Mouse (Mus musculus) lung, postnatal 0 days (tissue): ENCODE measurements around the gene 1110008P14Rik. TPM values are rescaled to one million over a fixed set of nuclear protein-coding genes. Genes with fewer than 3 reads are reported as not detected.

Experiments
- ATAC-seq: fragments of 200-750 bp; cut with Nextera tagmentation; 2 replicates; pipeline ENCODE4 v1.8.0; 2017; ENCODE audit warnings: moderate library complexity
- DNase-seq: peaks from one replicate; pipeline ENCODE4 v3.0.0-alpha.2; 2016; ENCODE audit warnings: low spot score
- H3K27ac ChIP-seq: fragments of 300-500 bp; sonication (generic); 2 replicates; pipeline ENCODE4 v1.5.1; 2014; ENCODE audit warnings: antibody characterized with exemption, mild to moderate bottlenecking, low read length, mixed read lengths
- H3K27me3 ChIP-seq: fragments of 300-500 bp; sonication (generic); replicated peaks from 2 replicates; pipeline ENCODE4 v1.6.1; 2014; ENCODE audit warnings: low read length, mixed read lengths; ENCODE audit not compliant: insufficient read depth
- H3K36me3 ChIP-seq: fragments of 300-500 bp; sonication (generic); 2 replicates; pipeline ENCODE4 v1.6.1; 2014; ENCODE audit warnings: low read length, mixed read lengths; ENCODE audit not compliant: insufficient read depth
- H3K4me1 ChIP-seq: fragments of 300-500 bp; sonication (generic); 2 replicates; pipeline ENCODE4 v1.6.1; 2014; ENCODE audit warnings: antibody characterized with exemption, low read depth, low read length, mixed read lengths; ENCODE audit not compliant: insufficient read depth
- H3K4me2 ChIP-seq: fragments of 300-500 bp; sonication (generic); replicated peaks from 2 replicates; pipeline ENCODE4 v1.6.1; 2014; ENCODE audit warnings: low read depth, mild to moderate bottlenecking, low read length, moderate library complexity, mixed read lengths
- H3K4me3 ChIP-seq: fragments of 300-500 bp; sonication (generic); 2 replicates; pipeline ENCODE4 v1.5.1; 2014; ENCODE audit warnings: low read depth, low read length
- H3K9ac ChIP-seq: fragments of 300-500 bp; sonication (generic); replicated peaks from 2 replicates; pipeline ENCODE4 v1.6.1; 2014; ENCODE audit warnings: low read depth, mild to moderate bottlenecking
- H3K9me3 ChIP-seq: fragments of 300-500 bp; sonication (generic); 2 replicates; pipeline ENCODE4 v1.6.1; 2016; ENCODE audit warnings: low read length, mixed read lengths
- CTCF ChIP-seq: IDR thresholded peaks from 2 replicates; pipeline ENCODE4 v1.5.1; 2016; ENCODE audit warnings: antibody characterized with exemption, mild to moderate bottlenecking
- EP300 ChIP-seq: IDR thresholded peaks from 2 replicates; pipeline ENCODE4 v1.6.1; 2016; ENCODE audit warnings: antibody characterized with exemption, mild to moderate bottlenecking, control low read depth
- WGBS: fragments of 180-500 bp; shearing (Covaris S2); extraction: QIAGEN DNeasy Blood & Tissue Kit; methylation state at CpG from one replicate; pipeline ENCODE4 v1.1.7; 2014; 5-methylcytosine and 5-hydroxymethylcytosine counted together
- polyA plus RNA-seq: library from polyadenylated mRNA; unstranded; fragments of >200 nt; fragmentation: Nextera tagmentation; extraction: Ambion mirVana; gene quantifications from 2 replicates; pipeline ENCODE4 v1.2.1, GENCODE M21; 2015

The 1110008P14Rik gene
- polyA plus RNA-seq, 1 experiment from 2014 or later, result 78.1 TPM

DNA sequence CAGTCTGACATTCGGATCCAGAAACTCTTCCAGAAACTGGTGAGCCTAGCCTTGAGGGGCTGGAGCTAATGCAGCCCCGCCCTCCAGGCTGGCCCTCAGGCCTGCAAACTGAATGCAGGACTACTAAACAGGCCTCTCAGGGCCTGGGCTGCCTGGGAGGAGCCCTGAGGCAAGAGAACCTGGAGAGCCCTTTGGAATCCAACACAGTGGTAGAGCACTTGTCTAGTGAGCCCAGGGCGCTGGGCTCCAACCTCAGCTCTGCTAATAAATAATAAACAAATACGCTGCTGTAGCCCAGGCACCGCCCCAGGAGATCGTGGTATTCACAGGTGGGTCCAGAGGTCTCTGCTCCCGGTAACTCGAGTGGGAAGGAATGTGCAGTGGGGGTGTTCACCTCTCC lies 9.1 kb upstream of the 1110008P14Rik start:
- no peak overlapping the region for H3K9ac ChIP-seq
- no peak overlapping the region for H3K4me3 ChIP-seq
- no peaks in the 10 kb centered on the region for H3K9me3 ChIP-seq
- WGBS, result 54% methylated on average over 8 of the region's 8 CpGs
- TF ChIP-seq EP300 (no peak), CTCF (no peak)
- H3K36me3 ChIP-seq, result no peaks in the 10 kb centered on the region
- DNase-seq (peak; percentile 53), ATAC-seq (peak; percentile 8; the same call in 1 of the 2 replicates)
- H3K4me1 ChIP-seq, result peaks cover 4% of the 10 kb centered on the region; the same call in 1 of the 2 replicates
- H3K4me2 ChIP-seq, result no peak overlapping the region
- H3K27me3 ChIP-seq, result no peaks in the 10 kb centered on the region
- H3K27ac ChIP-seq, result peak overlapping the region; percentile 27

DNA sequence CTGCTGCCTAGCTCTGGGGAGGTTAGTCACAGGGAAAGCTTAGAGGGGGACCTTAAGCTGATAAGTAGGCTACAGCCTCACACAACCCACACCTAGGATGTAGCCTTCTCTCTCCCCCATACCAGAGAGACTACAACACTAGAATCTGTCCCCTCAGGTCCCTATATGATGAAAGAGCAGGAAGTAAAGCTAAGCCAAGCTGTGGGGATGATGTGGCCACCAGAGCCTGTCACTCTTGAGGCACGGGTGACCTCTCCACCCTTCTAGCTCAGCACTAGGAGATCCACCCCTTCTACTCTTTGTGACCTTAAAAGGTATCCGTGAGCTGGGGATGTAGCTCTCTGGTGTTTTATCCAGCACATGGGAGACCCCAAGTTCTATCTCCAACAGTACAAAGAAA lies 7.4 kb upstream of the 1110008P14Rik start:
- ATAC-seq (no peak), DNase-seq (no peak)
- Histone ChIP-seq H3K4me1 (peaks cover 4% of the 10 kb centered on the region; the same call in 1 of the 2 replicates), H3K36me3 (no peaks in the 10 kb centered on the region), H3K27ac (peak overlapping the region; percentile 1; the same call in 1 of the 2 replicates), H3K9ac (no peak overlapping the region), H3K9me3 (no peaks in the 10 kb centered on the region), H3K4me2 (no peak overlapping the region), H3K4me3 (no peak overlapping the region), H3K27me3 (no peaks in the 10 kb centered on the region)
- TF ChIP-seq CTCF, result no peak
- no peak for TF ChIP-seq EP300
- WGBS, result 56% methylated on average over 2 of the region's 2 CpGs

DNA sequence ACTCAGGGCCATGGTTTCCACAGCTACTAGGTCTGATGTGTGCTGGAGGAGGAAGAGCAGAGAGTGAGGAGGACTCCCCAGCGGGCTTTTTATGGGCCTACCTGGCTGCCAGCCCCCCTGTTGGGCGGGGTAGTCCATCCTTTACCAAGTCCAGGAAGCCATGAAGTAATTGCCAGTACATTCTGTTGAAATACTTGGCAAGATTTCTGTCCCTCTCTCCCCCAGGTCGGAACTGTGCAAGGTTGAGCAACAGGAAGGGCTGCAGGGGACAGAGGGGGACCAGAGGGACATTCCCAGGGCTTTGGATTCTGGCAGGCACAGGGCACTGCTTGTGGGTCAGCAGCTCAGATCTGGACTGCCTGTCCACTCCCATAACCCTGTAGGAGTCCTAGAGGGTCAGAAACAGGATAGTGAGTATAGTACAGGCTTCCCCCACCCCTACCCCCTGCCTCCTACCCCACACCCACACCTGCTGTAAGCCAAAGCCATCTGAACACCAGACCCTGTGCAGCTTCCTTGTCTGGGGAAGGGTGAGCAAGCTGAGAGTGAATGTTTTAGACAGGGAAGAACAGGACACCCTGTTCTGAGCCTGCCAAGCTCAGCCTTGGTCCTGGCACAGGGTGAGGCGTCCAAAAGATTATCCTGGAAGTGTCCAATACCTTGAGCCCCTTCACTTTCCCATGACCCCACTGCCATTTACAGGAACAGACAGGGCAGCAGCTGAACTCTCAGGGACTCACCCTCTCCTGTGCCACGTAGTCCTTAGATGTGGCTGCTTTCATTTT lies 6.2 kb upstream of the 1110008P14Rik start, which contains the start of gene Lcn2:
Gene Lcn2, minus strand, starts transcription at position 547 of the 785 bp plus-strand sequence.
- no peak within 1 kb of the TSS for H3K9ac ChIP-seq
- WGBS, result 32% methylated on average over 5 of the region's 5 CpGs
- no peaks in the 10 kb centered on the region for H3K27me3 ChIP-seq
- peaks cover 4% of the 10 kb centered on the region; the same call in 1 of the 2 replicates for H3K4me1 ChIP-seq
- ATAC-seq, result peak; percentile 70
- TF ChIP-seq CTCF (no peak), EP300 (peak; percentile 69)
- no peaks in the 10 kb centered on the region for H3K9me3 ChIP-seq
- H3K4me3 ChIP-seq, result no peak within 1 kb of the TSS
- H3K36me3 ChIP-seq, result no peaks in the 10 kb centered on the region
- peak within 1 kb of the TSS; percentile 28 for H3K4me2 ChIP-seq
- peak within 1 kb of the TSS; percentile 51; the same call in 1 of the 2 replicates for H3K27ac ChIP-seq
- DNase-seq, result peak; percentile 80

DNA sequence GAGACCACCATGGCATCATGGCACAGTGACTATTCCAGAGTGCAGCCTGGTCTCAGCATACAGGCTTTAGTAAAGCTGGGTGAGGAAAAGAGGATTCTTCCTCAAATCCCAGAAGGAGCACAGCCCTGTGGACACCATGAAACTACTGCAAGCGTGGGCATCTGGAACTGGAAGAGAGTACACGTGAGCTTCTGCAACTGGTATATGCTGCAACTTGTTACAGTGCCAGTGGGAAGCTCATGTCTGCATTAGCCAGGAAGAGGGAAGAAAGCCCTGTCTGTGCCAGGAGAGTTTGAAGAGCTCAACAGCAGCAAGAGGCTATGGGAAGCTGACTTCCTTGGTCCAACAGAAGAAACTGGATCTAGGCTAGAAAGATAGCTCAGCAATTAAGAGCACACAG lies 951 bp upstream of the 1110008P14Rik start:
- Histone ChIP-seq H3K4me2 (no peak overlapping the region), H3K9ac (no peak overlapping the region)

DNA sequence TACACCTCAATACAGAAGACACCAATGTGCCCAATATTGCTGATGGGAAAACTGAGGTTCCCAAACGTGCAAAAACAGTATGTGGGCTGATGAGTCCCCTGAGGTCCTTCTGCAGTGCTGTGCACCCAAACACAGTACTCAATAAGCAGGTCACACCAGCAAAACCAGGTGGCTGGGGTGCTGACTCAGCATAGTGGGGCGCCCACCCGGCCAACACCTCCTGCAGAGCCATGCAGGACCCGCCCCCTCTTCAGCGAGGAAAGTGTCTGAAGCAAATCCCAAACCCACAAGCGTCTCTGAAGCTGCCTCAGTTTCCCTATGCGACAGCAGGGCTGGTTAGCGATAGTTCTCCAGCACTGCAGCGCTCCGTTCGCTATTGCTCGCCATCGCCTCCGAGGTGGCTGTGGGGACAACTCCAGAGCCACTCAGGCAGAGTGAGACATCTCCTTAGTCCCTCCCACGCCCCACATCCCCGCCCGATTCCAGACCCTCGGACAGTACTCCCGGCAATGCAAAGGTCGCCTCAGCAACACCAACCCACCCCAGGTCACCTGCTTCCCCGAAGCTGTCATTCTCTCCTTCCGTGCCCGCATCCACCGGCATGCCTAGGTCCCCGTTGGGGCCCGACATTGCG lies 480 bp downstream of the 1110008P14Rik start:
- 1% methylated on average over 26 of the region's 27 CpGs for WGBS
- Histone ChIP-seq H3K27me3 (no peaks in the 10 kb centered on the region), H3K4me1 (peaks cover 11% of the 10 kb centered on the region; the same call in 1 of the 2 replicates), H3K27ac (no peak overlapping the region), H3K4me3 (peak overlapping the region; percentile 57), H3K36me3 (peaks cover 6% of the 10 kb centered on the region; the same call in 1 of the 2 replicates), H3K9ac (peak overlapping the region; percentile 43; the same call in 1 of the 2 replicates), H3K9me3 (no peaks in the 10 kb centered on the region), H3K4me2 (peak overlapping the region; percentile 99)
- no peak for DNase-seq
- TF ChIP-seq CTCF (no peak), EP300 (no peak)
- peak; percentile 48 for ATAC-seq

More for the DNA sequence above, 951 bp upstream of the 1110008P14Rik start:
- no peak overlapping the region for H3K4me3 ChIP-seq
- 0 out of 2 replicates have a peak, but pooled peaks cover 6% of the 10 kb centered on the region for H3K36me3 ChIP-seq
- ATAC-seq (no peak), DNase-seq (no peak)
- no peak for TF ChIP-seq EP300
- no peak for TF ChIP-seq CTCF
- no peak overlapping the region for H3K27ac ChIP-seq
- 74% methylated on average over 2 of the region's 2 CpGs for WGBS
- no peaks in the 10 kb centered on the region for H3K27me3 ChIP-seq
- H3K9me3 ChIP-seq, result no peaks in the 10 kb centered on the region
- H3K4me1 ChIP-seq, result peaks cover 11% of the 10 kb centered on the region; the same call in 1 of the 2 replicates

DNA sequence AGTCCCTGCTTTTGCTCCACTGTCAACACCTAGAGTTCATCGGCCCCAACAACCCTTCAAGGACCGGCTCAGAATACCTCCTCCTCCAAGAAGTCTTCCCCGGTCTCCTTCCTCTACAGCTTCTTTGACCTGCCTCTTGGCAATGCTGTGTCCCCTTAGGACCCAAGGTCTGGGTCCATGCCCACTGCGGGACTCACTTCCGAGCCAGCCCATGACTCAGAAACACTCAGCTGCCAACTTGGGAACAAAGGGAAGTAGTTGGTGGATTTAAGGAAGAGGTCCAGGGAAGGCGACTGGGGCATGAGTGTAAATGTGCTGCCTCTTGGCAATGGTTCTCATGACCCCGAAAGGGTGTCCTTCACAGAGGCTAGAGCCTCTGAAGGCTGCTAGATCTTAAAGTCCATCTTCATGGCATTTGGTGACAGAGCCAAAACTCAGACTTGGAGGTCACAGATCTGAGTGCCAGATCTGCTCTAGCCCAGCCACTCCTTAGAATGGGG lies 1.7 kb downstream of the 1110008P14Rik start:
- DNase-seq, result no peak
- TF ChIP-seq CTCF, result no peak
- no peak for TF ChIP-seq EP300
- H3K27ac ChIP-seq, result no peak overlapping the region
- H3K4me3 ChIP-seq, result no peak overlapping the region
- H3K9me3 ChIP-seq, result no peaks in the 10 kb centered on the region
- ATAC-seq, result no peak
- WGBS, result 80% methylated on average over 7 of the region's 7 CpGs
- H3K4me2 ChIP-seq, result no peak overlapping the region
- no peaks in the 10 kb centered on the region for H3K27me3 ChIP-seq
- no peak overlapping the region for H3K9ac ChIP-seq
- H3K36me3 ChIP-seq, result peaks cover 8% of the 10 kb centered on the region; the same call in 1 of the 2 replicates
- H3K4me1 ChIP-seq, result peaks cover 11% of the 10 kb centered on the region; the same call in 1 of the 2 replicates
